Mouse (Mus musculus) liver, embryonic 14.5 days (tissue): ENCODE results near the gene Hmgcs2.

ENCODE experiments used
- CTCF ChIP-seq: IDR thresholded peaks from 2 replicates; pipeline ENCODE4 v1.5.1; 2016; ENCODE audit warnings: antibody characterized with exemption, low read depth, control low read depth
- EP300 ChIP-seq: IDR thresholded peaks from 2 replicates; pipeline ENCODE4 v1.6.1; 2016; ENCODE audit warnings: antibody characterized with exemption, low read depth

DNA sequence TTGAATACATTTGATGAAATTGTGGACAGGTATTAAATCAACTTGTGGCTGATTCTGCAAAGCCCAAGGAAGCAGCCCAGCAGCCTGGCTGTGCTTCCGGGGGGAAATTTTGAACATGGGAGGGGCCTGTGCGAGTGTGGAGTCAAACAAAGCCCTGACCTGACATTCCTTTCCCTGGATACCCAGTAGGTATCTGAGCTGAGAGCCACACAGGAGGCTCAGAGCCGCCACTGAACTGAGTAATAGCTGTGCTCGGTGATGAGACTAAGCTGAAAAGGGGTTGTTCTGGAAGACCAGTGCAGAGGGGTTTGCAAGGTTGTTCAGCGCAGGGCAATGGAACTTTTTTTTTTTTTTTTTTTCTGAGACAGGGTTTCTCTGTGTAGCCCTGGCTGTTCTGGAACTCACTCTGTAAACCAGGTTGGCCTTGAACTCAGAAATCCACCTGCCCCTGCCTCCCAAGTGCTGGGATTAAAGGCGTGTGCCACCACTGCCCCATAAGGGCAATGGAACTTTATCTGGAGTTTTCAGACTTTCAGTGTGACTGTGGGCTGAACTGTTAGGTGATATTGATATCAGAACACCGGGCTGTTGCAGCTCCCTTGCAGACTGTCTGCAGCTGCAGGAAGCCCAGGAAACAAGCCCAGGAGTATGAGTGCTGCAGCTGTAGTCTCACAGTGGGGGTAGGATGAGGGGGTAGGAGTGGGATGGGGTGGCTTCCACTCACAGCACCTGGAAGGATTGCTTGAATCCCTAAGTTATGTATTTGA lies 33.1 kb upstream of the Hmgcs2 start:
- TF ChIP-seq CTCF (no peak), EP300 (no peak)
